Mouse (Mus musculus) embryonic fibroblast, embryonic 13.5 days (primary cell): ENCODE measurements at regions not wholly inside any gene's neighbourhood (a gene's known extent, or its start where the extent isn't known, plus 50 kb on each side); places are given as distances from the start of the nearest gene placed in this dataset.

Experiments used
- H3K27ac ChIP-seq: 2 replicates; pipeline ENCODE4 v1.5.1; 2012; ENCODE audit warnings: low read length, control low read depth, inconsistent platforms; ENCODE audit not compliant: insufficient read depth
- H3K4me1 ChIP-seq: 2 replicates; pipeline ENCODE4 v1.6.1; 2011; ENCODE audit warnings: low read length; ENCODE audit not compliant: control insufficient read depth, insufficient read depth
- H3K4me3 ChIP-seq: 2 replicates; pipeline ENCODE4 v1.5.1; 2011; ENCODE audit warnings: mild to moderate bottlenecking, control low read depth, low read length; ENCODE audit not compliant: insufficient read depth
- CTCF ChIP-seq: IDR thresholded peaks from 2 replicates; pipeline ENCODE4 v1.5.1; 2011; ENCODE audit warnings: mild to moderate bottlenecking, control low read depth, low read length, moderate library complexity, borderline replicate concordance; ENCODE audit not compliant: insufficient read depth
- POLR2A ChIP-seq: IDR thresholded peaks from 2 replicates; pipeline ENCODE4 v1.6.1; 2011; ENCODE audit warnings: low read depth, mild to moderate bottlenecking, control low read depth, low read length, moderate library complexity

- Histone ChIP-seq H3K4me1 (no peaks in the 10 kb centered on the region), H3K4me3 (no peak overlapping the region), H3K27ac (no peak overlapping the region)
- TF ChIP-seq CTCF (no peak), POLR2A (no peak)
These were observed 320.5 kb downstream of the Cdh9 start for GRCm38 (mm10) chr15:17048867-17049628.

GRCm38 (mm10) chr15:17069772-17070171 lies 341.2 kb downstream of the Cdh9 start:
- no peak overlapping the region for H3K27ac ChIP-seq
- TF ChIP-seq CTCF (no peak), POLR2A (no peak)
- no peaks in the 10 kb centered on the region for H3K4me1 ChIP-seq
- no peak overlapping the region for H3K4me3 ChIP-seq

- H3K27ac ChIP-seq, result no peak overlapping the region
- no peak for TF ChIP-seq CTCF
- TF ChIP-seq POLR2A, result no peak
- no peak overlapping the region for H3K4me3 ChIP-seq
- H3K4me1 ChIP-seq, result no peaks in the 10 kb centered on the region
These were observed 355.5 kb downstream of the Cdh9 start for GRCm38 (mm10) chr15:17084030-17084429.

- no peak overlapping the region for H3K27ac ChIP-seq
- H3K4me3 ChIP-seq, result no peak overlapping the region
- TF ChIP-seq POLR2A, result no peak
- TF ChIP-seq CTCF, result no peak
- H3K4me1 ChIP-seq, result no peaks in the 10 kb centered on the region
These were observed 360.2 kb downstream of the Cdh9 start for GRCm38 (mm10) chr15:17088644-17089228.

- TF ChIP-seq CTCF (peak; percentile 59; the same call in 1 of the 2 replicates), POLR2A (no peak)
- H3K4me1 ChIP-seq, result no peaks in the 10 kb centered on the region
- H3K4me3 ChIP-seq, result no peak overlapping the region
- H3K27ac ChIP-seq, result no peak overlapping the region
These were observed 370.4 kb downstream of the Cdh9 start for GRCm38 (mm10) chr15:17098927-17099326.

- Histone ChIP-seq H3K4me3 (no peak overlapping the region), H3K4me1 (no peaks in the 10 kb centered on the region), H3K27ac (no peak overlapping the region)
- no peak for TF ChIP-seq POLR2A
- TF ChIP-seq CTCF, result no peak
These were observed 372.6 kb downstream of the Cdh9 start for GRCm38 (mm10) chr15:17101182-17101581.

GRCm38 (mm10) chr15:17135721-17136120 lies 407.2 kb downstream of the Cdh9 start:
- Histone ChIP-seq H3K27ac (no peak overlapping the region), H3K4me1 (no peaks in the 10 kb centered on the region), H3K4me3 (no peak overlapping the region)
- TF ChIP-seq POLR2A, result no peak
- no peak for TF ChIP-seq CTCF

- Histone ChIP-seq H3K27ac (no peak overlapping the region), H3K4me1 (no peaks in the 10 kb centered on the region), H3K4me3 (no peak overlapping the region)
- TF ChIP-seq CTCF, result no peak
- TF ChIP-seq POLR2A, result no peak
These were observed 451.6 kb downstream of the Cdh9 start for GRCm38 (mm10) chr15:17180164-17180563.

GRCm38 (mm10) chr15:17181358-17182022 lies 452.9 kb downstream of the Cdh9 start:
- no peak overlapping the region for H3K4me3 ChIP-seq
- TF ChIP-seq POLR2A (no peak), CTCF (no peak)
- no peak overlapping the region for H3K27ac ChIP-seq

GRCm38 (mm10) chr15:17195439-17195838 lies 466.9 kb downstream of the Cdh9 start:
- TF ChIP-seq CTCF, result no peak
- TF ChIP-seq POLR2A, result no peak
- Histone ChIP-seq H3K27ac (no peak overlapping the region), H3K4me1 (no peaks in the 10 kb centered on the region), H3K4me3 (no peak overlapping the region)

More at GRCm38 (mm10) chr15:17181358-17182022, 452.9 kb downstream of the Cdh9 start:
- no peaks in the 10 kb centered on the region for H3K4me1 ChIP-seq
